Mouse (Mus musculus) small intestine, adult 2 months (tissue): ENCODE results near the gene Sparcl1.

Source experiments
- CTCF ChIP-seq: fragments of 200-500 bp; IDR thresholded peaks from 2 replicates; pipeline ENCODE4 v1.5.1; 2012; ENCODE audit warnings: low read depth, mild to moderate bottlenecking, control low read depth, inconsistent platforms, low read length, moderate library complexity, mixed read lengths; ENCODE audit not compliant: insufficient replicate concordance, insufficient read length; ENCODE audit errors: extremely low read depth
- POLR2A ChIP-seq: fragments of 200-500 bp; IDR thresholded peaks from 2 replicates; pipeline ENCODE4 v1.6.1; 2012; ENCODE audit warnings: low read depth, mild to moderate bottlenecking, control low read depth, inconsistent platforms, low read length, moderate library complexity

DNA sequence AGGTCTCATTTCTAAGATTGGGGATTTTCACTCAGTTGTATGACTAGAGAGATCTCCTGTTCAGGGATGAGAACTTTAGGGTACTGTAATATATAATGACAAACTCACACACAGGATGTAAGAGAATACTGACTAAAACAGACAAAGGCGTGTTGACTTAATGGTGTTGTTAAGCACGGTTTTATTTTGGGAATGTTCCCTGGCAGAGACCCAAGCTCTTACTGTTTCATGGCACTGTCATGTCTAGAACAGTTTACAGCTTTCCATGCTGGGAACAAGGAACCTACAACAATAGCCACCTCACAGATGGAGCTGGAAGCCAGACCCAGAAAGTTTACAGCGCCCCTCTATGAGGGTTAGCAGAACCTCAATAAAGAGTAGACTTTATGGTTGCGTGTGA lies 2.4 kb upstream of the Sparcl1 start:
- no peak for TF ChIP-seq POLR2A
- TF ChIP-seq CTCF = no peak
